Mouse (Mus musculus) liver, adult 2 months (tissue): ENCODE data around the gene Taf6. TPM values are rescaled to one million over a fixed set of nuclear protein-coding genes. Genes with fewer than 3 reads are reported as not detected.

ENCODE experiments used
- DNase-seq: peaks from one replicate; pipeline ENCODE4 v3.0.0-alpha.2; 2011; ENCODE audit warnings: low read depth, low spot score; ENCODE audit errors: extremely low read depth
- H3K27ac ChIP-seq: fragments of 200-500 bp; replicated peaks from 2 replicates; pipeline ENCODE4 v1.5.1; 2012; ENCODE audit warnings: low read depth, mild to moderate bottlenecking, control low read depth, inconsistent platforms, low read length; ENCODE audit not compliant: insufficient read depth
- H3K27me3 ChIP-seq: fragments of 200-500 bp; 2 replicates; pipeline ENCODE4 v1.6.1; 2012; ENCODE audit warnings: mild to moderate bottlenecking, moderate library complexity, low read length, inconsistent platforms; ENCODE audit not compliant: control insufficient read depth, insufficient read depth
- H3K36me3 ChIP-seq: fragments of 200-500 bp; 2 replicates; pipeline ENCODE4 v1.6.1; 2012; ENCODE audit warnings: low read length, inconsistent platforms; ENCODE audit not compliant: control insufficient read depth, insufficient read depth
- H3K4me1 ChIP-seq: fragments of 200-500 bp; 2 replicates; pipeline ENCODE4 v1.6.1; 2011; ENCODE audit warnings: low read length; ENCODE audit not compliant: control insufficient read depth, insufficient read depth
- H3K4me3 ChIP-seq: fragments of 200-500 bp; 2 replicates; pipeline ENCODE4 v1.5.1; 2011; ENCODE audit warnings: low read depth, mild to moderate bottlenecking, control low read depth, low read length, moderate library complexity; ENCODE audit not compliant: insufficient read depth
- H3K79me2 ChIP-seq: fragments of 200-500 bp; 2 replicates; pipeline ENCODE4 v1.6.1; 2012; ENCODE audit warnings: inconsistent platforms, mild to moderate bottlenecking, low read length, moderate library complexity; ENCODE audit not compliant: control insufficient read depth, insufficient read depth
- H3K9ac ChIP-seq: fragments of 200-500 bp; 2 replicates; pipeline ENCODE4 v1.6.1; 2012; ENCODE audit warnings: low read depth, mild to moderate bottlenecking, control low read depth, inconsistent platforms, low read length
- CTCF ChIP-seq: fragments of 200-500 bp; IDR thresholded peaks from 2 replicates; pipeline ENCODE4 v1.5.1; 2011; ENCODE audit warnings: low read depth, low read length, control low read depth
- POLR2A ChIP-seq: fragments of 200-500 bp; IDR thresholded peaks from 2 replicates; pipeline ENCODE4 v1.6.1; 2011; ENCODE audit warnings: low read length, control low read depth; ENCODE audit not compliant: insufficient read depth; ENCODE audit errors: extremely low read depth
- WGBS: fragments of 180-500 bp; shearing (Covaris S2); methylation state at CpG from one replicate; pipeline ENCODE4 v1.1.7; 2018; 5-methylcytosine and 5-hydroxymethylcytosine counted together
- polyA plus RNA-seq: library from polyadenylated mRNA; depleted of rRNA; stranded (reverse); fragments of >200 nt; gene quantifications from 2 replicates; pipeline ENCODE4 v1.2.3, GENCODE M21; 2012
- total RNA-seq: library from RNA; depleted of rRNA; stranded (reverse); fragments of >200 nt; gene quantifications from 2 replicates; pipeline ENCODE4 v1.2.3, GENCODE M21; 2014

The Taf6 gene
- total and polyA plus RNA-seq, 2 experiments = 14.9 to 32.7 TPM

GRCm38 (mm10) chr5:138160224-138160762, 27.0 kb downstream of the Taf6 start:
- H3K4me1 ChIP-seq = peaks cover 7% of the 10 kb centered on the region
- WGBS = 53% methylated on average over 7 of the region's 7 CpGs
- DNase-seq = no peak
- H3K9ac ChIP-seq = no peak overlapping the region
- TF ChIP-seq POLR2A (no peak), CTCF (no peak)
- H3K27me3 ChIP-seq = no peaks in the 10 kb centered on the region
- no peak overlapping the region; the same call in 1 of the 2 replicates for H3K4me3 ChIP-seq
- peaks cover 14% of the 10 kb centered on the region; the same call in 1 of the 2 replicates for H3K36me3 ChIP-seq
- H3K79me2 ChIP-seq = peaks cover 2% of the 10 kb centered on the region; the same call in 1 of the 2 replicates
- H3K27ac ChIP-seq = no peak overlapping the region

GRCm38 (mm10) chr5:138155443-138155976, 31.7 kb downstream of the Taf6 start, which contains the start of gene Zfp113:
TSS of gene Zfp113 (minus strand) at chr5:138155744.
- peaks cover 9% of the 10 kb centered on the region for H3K4me1 ChIP-seq
- DNase-seq = peak; percentile 95
- WGBS = under 1% methylated on average over 31 of the region's 31 CpGs
- H3K4me3 ChIP-seq = peak within 1 kb of the TSS; percentile 81
- no peaks in the 10 kb centered on the region for H3K79me2 ChIP-seq
- peaks cover 17% of the 10 kb centered on the region for H3K36me3 ChIP-seq
- peak within 1 kb of the TSS; percentile 82 for H3K27ac ChIP-seq
- H3K9ac ChIP-seq = peak within 1 kb of the TSS; percentile 89
- no peaks in the 10 kb centered on the region for H3K27me3 ChIP-seq
- TF ChIP-seq POLR2A = peak; percentile 73; the same call in 1 of the 2 replicates
- peak; percentile 95 for TF ChIP-seq CTCF

GRCm38 (mm10) chr5:138154390-138154789, 32.9 kb downstream of the Taf6 start:
- Histone ChIP-seq H3K27ac (no peak overlapping the region), H3K27me3 (no peaks in the 10 kb centered on the region), H3K4me3 (no peak overlapping the region; the same call in 1 of the 2 replicates), H3K9ac (no peak overlapping the region), H3K36me3 (peaks cover 21% of the 10 kb centered on the region), H3K4me1 (peaks cover 9% of the 10 kb centered on the region; the same call in 1 of the 2 replicates), H3K79me2 (no peaks in the 10 kb centered on the region)
- TF ChIP-seq CTCF (no peak), POLR2A (no peak)
- WGBS = 9% methylated on average over 3 of the region's 3 CpGs
- peak; percentile 88 for DNase-seq

GRCm38 (mm10) chr5:138138585-138138984, 48.7 kb downstream of the Taf6 start:
- Histone ChIP-seq H3K36me3 (peaks cover 6% of the 10 kb centered on the region; the same call in 1 of the 2 replicates), H3K4me1 (no peaks in the 10 kb centered on the region), H3K9ac (no peak overlapping the region), H3K79me2 (no peaks in the 10 kb centered on the region), H3K27me3 (no peaks in the 10 kb centered on the region), H3K27ac (no peak overlapping the region), H3K4me3 (no peak overlapping the region)
- TF ChIP-seq POLR2A (no peak), CTCF (no peak)
- no peak for DNase-seq
- WGBS = 65% methylated on average over 4 of the region's 4 CpGs

- Histone ChIP-seq H3K36me3 (peaks cover 9% of the 10 kb centered on the region; the same call in 1 of the 2 replicates), H3K4me1 (no peaks in the 10 kb centered on the region), H3K4me3 (no peak overlapping the region), H3K9ac (no peak overlapping the region), H3K27me3 (no peaks in the 10 kb centered on the region), H3K79me2 (no peaks in the 10 kb centered on the region), H3K27ac (no peak overlapping the region)
- peak; percentile 58 for DNase-seq
- TF ChIP-seq CTCF (peak; percentile 58), POLR2A (no peak)
- 55% methylated on average over 8 of the region's 8 CpGs for WGBS
Measured at GRCm38 (mm10) chr5:138137935-138138549, 49.2 kb downstream of the Taf6 start.

- Histone ChIP-seq H3K79me2 (no peaks in the 10 kb centered on the region), H3K27ac (no peak overlapping the region)
- no peak for DNase-seq
Measured at GRCm38 (mm10) chr5:138137257-138137656, 50.0 kb downstream of the Taf6 start.

More at GRCm38 (mm10) chr5:138137257-138137656, 50.0 kb downstream of the Taf6 start:
- no peak overlapping the region for H3K4me3 ChIP-seq
- peaks cover 17% of the 10 kb centered on the region for H3K36me3 ChIP-seq
- no peaks in the 10 kb centered on the region for H3K4me1 ChIP-seq
- TF ChIP-seq CTCF (no peak), POLR2A (no peak)
- no peak overlapping the region for H3K9ac ChIP-seq
- H3K27me3 ChIP-seq = no peaks in the 10 kb centered on the region
- 20% methylated on average over 4 of the region's 4 CpGs for WGBS
